ENCODE assay signal across 8 mouse cellular contexts in genomic region chr2:32191872-32192507, GRCm38 (mm10). TPM values are rescaled to one million over a fixed set of nuclear protein-coding genes. Genes with fewer than 3 reads are reported as not detected.
DNase-seq lines count a peak whose midpoint lies in the region; ATAC-seq lines count a peak whose summit lies in the region.

No protein-coding gene starts in this region.

- no peak overlapping the region for H3K4me2 ChIP-seq in heart, embryonic 12.5 days
- H3K4me2 ChIP-seq in liver, embryonic 13.5 days: no peak overlapping the region

- ATAC-seq in heart, embryonic 12.5 days (ENCODE audit: insufficient number of reproducible peaks, low FRiP score): 0 out of 2 replicates have a peak, but pooled peaks have one; percentile 40
- ATAC-seq in liver, embryonic 13.5 days (ENCODE audit: low read depth): no peak

- peaks cover 6% of the 10 kb centered on the region; the same call in 1 of the 2 replicates for H3K4me1 ChIP-seq in heart, embryonic 10.5 days
- peaks cover 12% of the 10 kb centered on the region; the same call in 1 of the 2 replicates for H3K4me1 ChIP-seq in heart, embryonic 12.5 days (replicated peaks)
- no peaks in the 10 kb centered on the region; the same call in 1 of the 2 replicates for H3K4me1 ChIP-seq in liver, embryonic 13.5 days (replicated peaks)

- WGBS in heart, embryonic 10.5 days: 82% methylated on average over 17 of the region's 18 CpGs
- 84% methylated on average over 16 of the region's 18 CpGs for WGBS in heart, embryonic 12.5 days
- WGBS in liver, embryonic 13.5 days (ENCODE audit: insufficient replicate concordance): 83% methylated on average over 17 of the region's 18 CpGs

- no peaks in the 10 kb centered on the region for H3K27me3 ChIP-seq in heart, embryonic 10.5 days (ENCODE audit: insufficient read depth, poor library complexity, severe bottlenecking)
- H3K27me3 ChIP-seq in heart, embryonic 12.5 days (replicated peaks): no peaks in the 10 kb centered on the region
- no peaks in the 10 kb centered on the region for H3K27me3 ChIP-seq in liver, embryonic 13.5 days

- no peak overlapping the region for H3K9ac ChIP-seq in heart, embryonic 12.5 days
- H3K9ac ChIP-seq in liver, embryonic 13.5 days: no peak overlapping the region

- peak; percentile 47 for DNase-seq in heart, adult 8-10 months (ENCODE audit: low spot score)
- no peak for DNase-seq in heart, embryonic 10.5 days (ENCODE audit: low spot score)
- DNase-seq in CD8-positive naive resting alpha-beta T cell, adult 2 months (ENCODE audit: low read depth in 2 of 2, low spot score in 2 of 2): peak; percentile 55 to 69
- peak; percentile 25 for DNase-seq in c-Kit-positive CD71-positive TER-119-negative erythroid progenitor cells, embryonic 14.5 days (ENCODE audit: low read depth)
- DNase-seq in liver, embryonic 13.5 days: peak; percentile 30
- peak; percentile 41 to 62 for DNase-seq in spleen, adult 18-20 months
- DNase-seq in ovary, postnatal 10 days (ENCODE audit: low spot score): no peak

- no peak overlapping the region for H3K27ac ChIP-seq in heart, embryonic 10.5 days
- H3K27ac ChIP-seq in heart, embryonic 12.5 days (ENCODE audit: poor library complexity, severe bottlenecking): no peak overlapping the region
- no peak overlapping the region for H3K27ac ChIP-seq in liver, embryonic 13.5 days

- H3K4me3 ChIP-seq in heart, embryonic 10.5 days: no peak overlapping the region
- no peak overlapping the region for H3K4me3 ChIP-seq in heart, embryonic 12.5 days
- no peak overlapping the region for H3K4me3 ChIP-seq in liver, embryonic 13.5 days (replicated peaks)

- peaks cover 96% of the 10 kb centered on the region for H3K36me3 ChIP-seq in heart, embryonic 10.5 days
- peaks cover 95% of the 10 kb centered on the region for H3K36me3 ChIP-seq in heart, embryonic 12.5 days
- peaks cover 95% of the 10 kb centered on the region for H3K36me3 ChIP-seq in liver, embryonic 13.5 days

- H3K9me3 ChIP-seq in heart, embryonic 10.5 days: no peaks in the 10 kb centered on the region
- H3K9me3 ChIP-seq in heart, embryonic 12.5 days (replicated peaks): no peaks in the 10 kb centered on the region
- H3K9me3 ChIP-seq in liver, embryonic 13.5 days (replicated peaks): no peaks in the 10 kb centered on the region

RNA-seq across cellular contexts. Expression of gene Prrc2b, which starts 41.1 kb away (rescaled TPM):
- total RNA-seq in heart, adult 8-10 months (2022): 10 to 100 TPM; 83.5 to 94.1 (median 89.2) TPM
- 44.1 and 54.6 TPM in 2 replicates for polyA plus RNA-seq in heart, embryonic 10.5 days (2016; fragmentation: Nextera tagmentation; extraction: Ambion mirVana)
- polyA plus RNA-seq in heart, embryonic 12.5 days (2016; fragmentation: Nextera tagmentation; extraction: Ambion mirVana): 54.7 and 66.5 TPM in 2 replicates
- polyA plus RNA-seq in liver, embryonic 13.5 days (2015; fragmentation: Nextera tagmentation; extraction: Ambion mirVana): 6.8 and 7.7 TPM in 2 replicates

RNA-seq across cellular contexts. Expression of gene Pomt1, which starts 44.4 kb away (rescaled TPM):
- 10 to 100 TPM; 12.5 to 15.0 (median 14.0) TPM for total RNA-seq in heart, adult 8-10 months (2022)
- polyA plus RNA-seq in heart, embryonic 10.5 days (2016; fragmentation: Nextera tagmentation; extraction: Ambion mirVana): 18.8 and 24.2 TPM in 2 replicates
- polyA plus RNA-seq in heart, embryonic 12.5 days (2016; fragmentation: Nextera tagmentation; extraction: Ambion mirVana): 16.6 and 18.3 TPM in 2 replicates
- 15.4 and 15.6 TPM in 2 replicates for polyA plus RNA-seq in liver, embryonic 13.5 days (2015; fragmentation: Nextera tagmentation; extraction: Ambion mirVana)

Comparison
In these comparisons a context has a peak if more than half of its experiments do, and no peak if none do; other contexts are left out.
1. DNase-seq: peak in heart, adult 8-10 months (single experiment), CD8-positive naive resting alpha-beta T cell, adult 2 months (2 of 2), c-Kit-positive CD71-positive TER-119-negative erythroid progenitor cells, embryonic 14.5 days (single experiment), liver, embryonic 13.5 days (single experiment) and spleen, adult 18-20 months (2 of 2); none in heart, embryonic 10.5 days (single experiment) and ovary, postnatal 10 days (single experiment).